Mouse (Mus musculus): ENCODE results near the gene Junb. TPM values are rescaled to one million over a fixed set of nuclear protein-coding genes. Genes with fewer than 3 reads are reported as not detected.

Junb gene
- polyA plus RNA-seq, 1 experiment, result 80.8 TPM

DNA sequence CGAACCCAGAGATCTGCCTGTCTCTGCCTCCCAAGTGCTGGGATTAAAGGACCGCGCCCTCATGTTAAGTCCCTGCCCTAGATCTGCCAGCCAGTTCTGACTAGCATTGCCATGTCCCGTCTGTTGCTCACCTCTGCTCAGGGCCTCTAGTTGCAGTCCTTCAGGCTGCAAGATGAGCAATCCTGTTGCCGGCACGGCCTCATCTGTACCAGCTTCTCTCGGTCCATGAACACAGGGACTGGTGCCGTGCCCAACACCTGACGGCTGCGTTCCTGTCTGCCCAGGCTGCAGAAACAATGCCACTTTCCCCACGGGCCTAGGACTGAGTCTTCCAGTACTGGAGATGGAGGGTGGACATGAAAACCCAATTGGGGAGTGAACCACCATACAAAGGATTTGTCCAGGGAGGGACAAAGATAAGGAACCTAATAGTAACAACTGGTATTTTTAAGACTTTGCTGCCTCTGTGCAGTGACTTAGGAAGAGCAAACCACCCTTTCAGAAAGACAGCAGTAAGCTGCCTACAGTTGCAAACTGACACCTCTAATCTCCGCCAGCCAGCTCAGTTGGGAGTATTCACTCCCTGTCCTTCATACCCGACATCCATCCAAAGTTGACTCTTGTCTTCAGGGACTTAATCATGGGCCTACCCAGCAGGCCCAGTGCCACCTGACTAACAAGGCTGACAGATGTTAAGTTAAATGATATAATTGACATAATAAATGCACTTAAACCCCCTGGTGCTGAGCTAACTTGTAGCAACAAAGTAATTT, 10.8 kb downstream of the Junb start:
- 93% methylated on average over 13 of the region's 13 CpGs for WGBS
- DNase-seq, result no peak
- TF ChIP-seq POLR2A (IDR thresholded peaks at IDR 0.05; ENCODE audit: borderline replicate concordance, extremely low read depth, low read depth, low read length) (no peak), CTCF (IDR thresholded peaks at IDR 0.05; ENCODE audit: insufficient read depth, low read length) (no peak)
- Histone ChIP-seq H3K4me3 (replicated peaks; ENCODE audit: extremely low read depth, low read depth, low read length) (no peak overlapping the region), H3K4me1 (ENCODE audit: control insufficient read depth, insufficient read depth, low read length) (peaks cover 9% of the 10 kb centered on the region)

GRCm38 (mm10) chr8:84966603-84967002, 11.9 kb downstream of the Junb start:
- DNase-seq, result no peak
- Histone ChIP-seq H3K4me3 (replicated peaks; ENCODE audit: extremely low read depth, low read depth, low read length) (no peak overlapping the region), H3K4me1 (ENCODE audit: control insufficient read depth, insufficient read depth, low read length) (peaks cover 9% of the 10 kb centered on the region)
- TF ChIP-seq CTCF (IDR thresholded peaks at IDR 0.05; ENCODE audit: insufficient read depth, low read length), result no peak
- TF ChIP-seq POLR2A (IDR thresholded peaks at IDR 0.05; ENCODE audit: borderline replicate concordance, extremely low read depth, low read depth, low read length), result no peak
- 11% methylated on average over 3 of the region's 3 CpGs for WGBS

GRCm38 (mm10) chr8:84965731-84966291, 12.7 kb downstream of the Junb start:
- WGBS, result under 1% methylated on average over 41 of the region's 41 CpGs
- TF ChIP-seq POLR2A (IDR thresholded peaks at IDR 0.05; ENCODE audit: borderline replicate concordance, extremely low read depth, low read depth, low read length), result peak; percentile 61; the same call in 1 of the 2 replicates
- no peak for TF ChIP-seq CTCF (IDR thresholded peaks at IDR 0.05; ENCODE audit: insufficient read depth, low read length)
- peak; percentile 88 for DNase-seq
- Histone ChIP-seq H3K4me1 (ENCODE audit: control insufficient read depth, insufficient read depth, low read length) (peaks cover 9% of the 10 kb centered on the region), H3K4me3 (replicated peaks; ENCODE audit: extremely low read depth, low read depth, low read length) (peak overlapping the region; percentile 65)

- H3K4me3 ChIP-seq (replicated peaks; ENCODE audit: extremely low read depth, low read depth, low read length), result no peak overlapping the region
- H3K4me1 ChIP-seq (ENCODE audit: control insufficient read depth, insufficient read depth, low read length), result peaks cover 6% of the 10 kb centered on the region
- TF ChIP-seq CTCF (IDR thresholded peaks at IDR 0.05; ENCODE audit: insufficient read depth, low read length) (no peak), POLR2A (IDR thresholded peaks at IDR 0.05; ENCODE audit: borderline replicate concordance, extremely low read depth, low read depth, low read length) (no peak)
- DNase-seq, result no peak
- WGBS, result 80% methylated on average over 4 of the region's 4 CpGs
These were observed 14.6 kb downstream of the Junb start for GRCm38 (mm10) chr8:84963952-84964351.

DNA sequence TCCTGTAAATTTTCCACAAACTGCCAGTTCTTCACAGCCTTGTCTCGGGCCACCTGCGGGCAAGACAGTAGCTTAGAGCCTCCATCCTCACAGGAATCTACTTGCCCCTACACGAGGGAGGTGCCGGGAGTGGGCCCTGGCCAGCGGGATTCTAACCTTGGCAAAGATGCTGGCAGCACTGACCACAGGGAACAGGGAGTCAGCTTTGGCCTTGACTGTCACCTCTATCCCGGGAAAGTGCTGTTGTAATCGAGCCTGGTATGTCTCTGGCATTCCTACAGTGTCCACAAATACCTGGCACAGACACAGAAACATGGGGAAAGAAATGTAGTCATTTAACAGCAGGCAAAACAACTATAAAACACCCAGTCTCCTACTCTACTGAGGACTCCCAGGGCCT, 18.7 kb downstream of the Junb start:
- Histone ChIP-seq H3K4me1 (ENCODE audit: control insufficient read depth, insufficient read depth, low read length) (no peaks in the 10 kb centered on the region), H3K4me3 (replicated peaks; ENCODE audit: extremely low read depth, low read depth, low read length) (no peak overlapping the region)
- TF ChIP-seq POLR2A (IDR thresholded peaks at IDR 0.05; ENCODE audit: borderline replicate concordance, extremely low read depth, low read depth, low read length), result no peak
- no peak for TF ChIP-seq CTCF (IDR thresholded peaks at IDR 0.05; ENCODE audit: insufficient read depth, low read length)
- 81% methylated on average over 7 of the region's 7 CpGs for WGBS
- no peak for DNase-seq

DNA sequence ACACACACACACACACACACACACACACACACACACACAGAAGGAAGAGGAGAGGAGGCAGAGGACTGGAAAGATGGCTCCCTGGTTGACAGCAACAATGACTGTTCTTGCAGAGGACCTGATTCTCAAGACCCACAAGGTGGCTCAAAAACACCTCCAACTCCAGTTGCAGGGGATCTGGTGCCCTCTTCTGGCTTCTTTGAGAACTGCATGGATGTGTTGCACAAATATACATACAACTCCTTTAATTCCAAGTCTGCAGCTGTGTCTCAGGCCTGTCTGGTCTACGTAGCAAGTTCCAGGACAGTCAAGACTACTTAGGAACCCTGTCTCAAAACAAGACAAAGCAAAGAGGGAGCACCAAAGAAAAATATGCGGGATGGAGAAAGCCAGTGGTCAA, 21.8 kb downstream of the Junb start:
- peaks cover 3% of the 10 kb centered on the region; the same call in 1 of the 2 replicates for H3K4me1 ChIP-seq (ENCODE audit: control insufficient read depth, insufficient read depth, low read length)
- peak; percentile 66 for DNase-seq
- WGBS, result 50% methylated on average over 2 of the region's 2 CpGs
- TF ChIP-seq POLR2A (IDR thresholded peaks at IDR 0.05; ENCODE audit: borderline replicate concordance, extremely low read depth, low read depth, low read length) (no peak), CTCF (IDR thresholded peaks at IDR 0.05; ENCODE audit: insufficient read depth, low read length) (peak; percentile 63)
- no peak overlapping the region for H3K4me3 ChIP-seq (replicated peaks; ENCODE audit: extremely low read depth, low read depth, low read length)

- H3K4me1 ChIP-seq (ENCODE audit: control insufficient read depth, insufficient read depth, low read length), result peaks cover 3% of the 10 kb centered on the region; the same call in 1 of the 2 replicates
- TF ChIP-seq POLR2A (IDR thresholded peaks at IDR 0.05; ENCODE audit: borderline replicate concordance, extremely low read depth, low read depth, low read length) (no peak), CTCF (IDR thresholded peaks at IDR 0.05; ENCODE audit: insufficient read depth, low read length) (no peak)
- peak; percentile 68 for DNase-seq
- WGBS, result 5% methylated on average over 18 of the region's 18 CpGs
- no peak overlapping the region for H3K4me3 ChIP-seq (replicated peaks; ENCODE audit: extremely low read depth, low read depth, low read length)
These were observed 25.8 kb downstream of the Junb start for GRCm38 (mm10) chr8:84952612-84953255.

GRCm38 (mm10) chr8:84949753-84950152, 28.8 kb downstream of the Junb start:
- no peak for TF ChIP-seq POLR2A (IDR thresholded peaks at IDR 0.05; ENCODE audit: borderline replicate concordance, extremely low read depth, low read depth, low read length)
- no peak for TF ChIP-seq CTCF (IDR thresholded peaks at IDR 0.05; ENCODE audit: insufficient read depth, low read length)
- H3K4me1 ChIP-seq (ENCODE audit: control insufficient read depth, insufficient read depth, low read length), result peaks cover 3% of the 10 kb centered on the region
- no peak overlapping the region for H3K4me3 ChIP-seq (replicated peaks; ENCODE audit: extremely low read depth, low read depth, low read length)
- DNase-seq, result no peak
- 24% methylated on average over 12 of the region's 12 CpGs for WGBS

- 11% methylated on average over 9 of the region's 9 CpGs for WGBS
- TF ChIP-seq POLR2A (IDR thresholded peaks at IDR 0.05; ENCODE audit: borderline replicate concordance, extremely low read depth, low read depth, low read length) (no peak), CTCF (IDR thresholded peaks at IDR 0.05; ENCODE audit: insufficient read depth, low read length) (no peak)
- DNase-seq, result peak; percentile 49
- no peaks in the 10 kb centered on the region; the same call in 1 of the 2 replicates for H3K4me1 ChIP-seq (ENCODE audit: control insufficient read depth, insufficient read depth, low read length)
- H3K4me3 ChIP-seq (replicated peaks; ENCODE audit: extremely low read depth, low read depth, low read length), result no peak overlapping the region
These were observed 31.3 kb downstream of the Junb start for GRCm38 (mm10) chr8:84947241-84947545.

Data from lung, adult 2 months (tissue).